Mouse (Mus musculus): ENCODE measurements around the gene Ssh2.
"Not testable (repeated sequence)": the region's sequence is repeated elsewhere in the genome, so short reads cannot be mapped to it uniquely, and the experiment has no call there.

Ssh2 gene

GRCm38 (mm10) chr11:77348142-77348741 is 132.2 kb downstream of the Ssh2 start:
- DNase-seq (ENCODE audit: low spot score in 2 of 2) = peak; percentile 90 to 95

DNA sequence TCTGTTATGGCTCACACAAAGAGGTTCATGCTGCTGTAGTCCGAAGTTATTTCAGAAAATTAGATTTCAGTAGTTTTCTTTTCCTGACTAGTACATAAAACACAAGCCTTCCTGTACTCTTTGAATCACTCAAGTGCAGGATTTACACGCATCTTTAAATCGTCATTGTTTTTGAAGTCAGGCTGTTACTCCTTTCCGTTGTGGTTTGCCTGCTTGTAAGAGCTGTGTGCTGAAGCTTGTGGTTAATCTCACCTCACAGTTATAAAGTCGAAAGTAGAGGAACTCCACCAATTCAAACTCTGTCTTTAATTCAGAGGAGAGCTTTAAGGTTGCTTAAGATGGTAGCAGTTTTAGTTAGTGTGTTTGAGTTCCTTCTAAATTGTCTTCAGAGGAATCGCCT is 132.9 kb downstream of the Ssh2 start:
- no peak for DNase-seq (ENCODE audit: low spot score in 2 of 2)

DNA sequence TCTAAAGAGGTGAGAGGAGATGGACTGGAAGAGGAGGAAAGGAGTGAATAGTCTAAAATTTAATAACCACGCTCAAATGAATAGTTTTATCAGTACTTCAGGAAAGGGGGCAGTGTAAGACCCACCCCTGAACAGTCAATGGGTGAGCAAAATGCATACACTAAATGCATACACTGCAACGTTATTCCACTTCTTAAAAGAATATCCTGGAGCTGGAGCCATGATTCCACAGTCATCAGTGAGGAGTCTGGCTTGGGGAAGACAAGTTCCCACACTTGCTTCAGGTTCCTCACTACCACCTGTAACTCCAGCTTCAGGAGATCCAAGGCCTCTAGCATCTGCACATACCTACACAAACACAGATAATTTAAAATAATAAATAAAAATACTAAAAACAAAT is 133.6 kb downstream of the Ssh2 start:
- DNase-seq (ENCODE audit: low spot score in 2 of 2) = no peak

GRCm38 (mm10) chr11:77355055-77355454 is 139.0 kb downstream of the Ssh2 start:
- no peak for DNase-seq (ENCODE audit: low spot score in 2 of 2)

- DNase-seq (ENCODE audit: low spot score in 2 of 2) = no peak
Observed at GRCm38 (mm10) chr11:77357839-77358238, 141.8 kb downstream of the Ssh2 start.

GRCm38 (mm10) chr11:77363476-77363875 is 147.4 kb downstream of the Ssh2 start:
- no peak for DNase-seq (ENCODE audit: low spot score in 2 of 2)

- no peak for DNase-seq (ENCODE audit: low spot score in 2 of 2)
Observed at GRCm38 (mm10) chr11:77364376-77364775, 148.3 kb downstream of the Ssh2 start.

GRCm38 (mm10) chr11:77365706-77366386 is 149.8 kb downstream of the Ssh2 start:
- DNase-seq (ENCODE audit: low spot score in 2 of 2) = no peak

DNA sequence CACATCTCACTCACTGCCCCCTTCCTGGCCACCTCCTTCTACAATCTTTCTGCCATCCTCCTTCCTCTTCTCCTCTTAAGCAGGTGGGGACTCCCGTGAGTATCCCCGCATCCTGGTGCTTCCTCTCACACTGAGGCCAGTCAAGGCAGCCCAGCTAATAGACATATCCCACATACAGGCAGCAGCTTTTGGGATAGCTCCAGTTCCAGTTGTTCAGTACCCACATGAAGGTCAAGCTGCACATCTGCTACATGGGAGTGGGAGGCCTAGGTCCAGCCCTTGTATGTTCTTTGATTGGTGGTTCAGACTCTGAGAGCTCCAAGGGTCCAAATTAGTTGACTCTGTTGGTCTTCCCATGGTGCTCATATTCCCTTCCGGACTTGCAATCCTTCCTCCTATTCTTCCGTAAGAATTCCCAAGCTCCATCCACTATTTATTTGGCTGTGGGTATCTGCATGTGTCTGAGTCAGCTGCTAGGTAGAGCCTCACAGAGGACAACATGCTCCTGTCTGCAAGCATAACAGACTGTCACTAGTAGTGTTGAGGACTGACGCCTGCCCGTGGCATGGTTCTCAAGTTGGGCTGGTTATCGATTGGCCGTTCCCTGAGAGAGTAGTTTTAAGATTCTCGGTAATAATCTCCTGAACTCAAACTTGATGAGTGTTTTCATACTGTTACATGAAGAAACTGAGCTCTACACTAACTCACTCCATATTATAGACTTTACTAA is 151.6 kb downstream of the Ssh2 start:
- no peak for DNase-seq (ENCODE audit: low spot score in 2 of 2)

GRCm38 (mm10) chr11:77369188-77369840 is 153.2 kb downstream of the Ssh2 start:
- no peak for DNase-seq (ENCODE audit: low spot score in 2 of 2)

GRCm38 (mm10) chr11:77369841-77370191 is 153.7 kb downstream of the Ssh2 start:
- DNase-seq (ENCODE audit: low spot score in 2 of 2) = no peak

GRCm38 (mm10) chr11:77371088-77371487 is 155.0 kb downstream of the Ssh2 start:
- DNase-seq (ENCODE audit: low spot score in 2 of 2) = no peak

DNA sequence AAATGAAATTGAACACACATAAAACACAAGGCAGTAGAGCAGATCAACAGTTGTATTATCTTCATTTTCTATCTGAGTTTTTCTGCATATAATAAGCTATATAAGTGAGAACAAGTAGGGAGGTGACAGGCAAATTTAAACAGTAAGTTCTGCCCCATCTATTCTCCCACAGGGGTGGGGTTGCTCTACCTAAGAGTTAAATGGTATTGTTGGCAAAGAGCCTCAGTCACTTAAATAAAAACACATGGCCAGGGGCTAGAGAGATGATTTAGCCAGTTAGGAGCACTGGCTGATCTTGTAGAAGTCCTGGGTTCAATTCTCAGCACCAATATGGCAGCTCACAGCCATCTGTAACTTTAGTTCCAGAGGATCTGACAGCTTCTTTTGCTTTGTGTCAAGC is 155.6 kb downstream of the Ssh2 start:
- DNase-seq (ENCODE audit: low spot score in 2 of 2) = no peak

- peak; percentile 54 to 73 for DNase-seq (ENCODE audit: low spot score in 2 of 2)
Observed at GRCm38 (mm10) chr11:77372196-77372904, 156.3 kb downstream of the Ssh2 start.

GRCm38 (mm10) chr11:77378622-77379021 is 162.5 kb downstream of the Ssh2 start:
- DNase-seq (ENCODE audit: low spot score in 2 of 2) = no peak

DNA sequence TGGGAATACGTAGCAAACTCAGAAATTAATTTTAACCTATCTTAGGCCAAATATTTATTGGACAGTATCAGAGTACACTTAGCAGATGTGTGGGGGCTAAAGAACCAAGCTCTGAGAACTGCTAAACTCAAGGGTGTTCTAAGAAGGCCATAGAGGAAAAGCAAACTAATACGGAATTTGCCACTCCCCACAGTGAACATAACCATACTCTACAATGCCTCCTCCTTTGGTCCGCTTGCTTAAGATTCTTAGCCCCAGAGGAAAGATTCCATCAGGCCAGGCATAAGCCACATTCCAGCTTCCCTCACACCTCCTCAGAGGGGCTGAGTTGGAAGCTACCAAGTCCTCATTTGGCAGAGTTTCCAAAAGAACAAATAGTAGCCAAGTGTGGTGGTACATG is 165.1 kb downstream of the Ssh2 start:
- no peak for DNase-seq (ENCODE audit: low spot score in 2 of 2)

GRCm38 (mm10) chr11:77384151-77384550 is 168.1 kb downstream of the Ssh2 start:
- no peak for DNase-seq (ENCODE audit: low spot score in 2 of 2)

DNA sequence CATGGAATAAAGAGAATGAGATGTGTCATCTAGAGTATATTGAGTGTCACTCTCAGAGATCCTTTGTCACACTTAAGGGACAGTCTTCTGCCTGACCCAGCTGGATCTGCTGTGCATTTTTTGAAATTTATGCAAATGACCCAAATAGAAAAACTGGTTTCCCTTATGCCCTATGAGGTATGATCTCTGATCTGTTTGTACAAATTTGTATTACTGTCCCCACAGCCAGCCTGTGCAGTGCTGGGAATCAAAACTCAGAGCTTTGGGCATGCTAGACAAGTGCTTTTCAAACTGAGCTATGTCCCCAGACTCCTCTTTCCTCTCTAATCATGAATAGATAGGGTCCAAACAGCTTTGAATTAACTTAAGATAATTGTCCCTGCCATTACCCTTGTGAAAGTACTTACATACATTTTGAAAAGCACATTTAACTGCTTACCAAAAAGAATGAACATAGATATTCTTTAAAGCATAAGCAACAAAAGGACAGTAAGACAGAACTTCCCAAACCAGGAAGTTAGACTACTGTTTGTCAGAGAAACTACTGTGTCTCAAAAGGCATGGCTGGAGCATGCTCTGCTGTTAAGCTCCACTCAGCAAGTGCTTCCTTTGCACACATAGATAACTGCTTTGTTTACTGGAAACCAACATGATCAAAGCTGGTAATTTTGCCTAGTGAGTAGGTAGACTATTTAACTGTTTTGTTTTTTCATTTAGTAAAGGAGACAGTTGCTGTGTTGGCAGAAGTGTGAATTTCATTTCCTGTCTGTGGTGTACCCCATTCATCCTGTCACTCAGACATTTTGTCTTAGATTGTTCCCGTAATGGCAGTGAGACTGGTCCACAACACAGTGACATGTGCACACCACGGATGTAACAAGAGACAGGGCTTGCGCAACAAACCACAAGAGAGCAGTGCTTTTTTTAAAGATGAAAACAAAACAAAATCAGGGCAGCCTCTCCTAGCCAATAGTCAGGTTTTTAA is 169.9 kb downstream of the Ssh2 start:
- DNase-seq (ENCODE audit: low spot score in 2 of 2) = peak in 1 of 2 experiments; percentile 37

DNA sequence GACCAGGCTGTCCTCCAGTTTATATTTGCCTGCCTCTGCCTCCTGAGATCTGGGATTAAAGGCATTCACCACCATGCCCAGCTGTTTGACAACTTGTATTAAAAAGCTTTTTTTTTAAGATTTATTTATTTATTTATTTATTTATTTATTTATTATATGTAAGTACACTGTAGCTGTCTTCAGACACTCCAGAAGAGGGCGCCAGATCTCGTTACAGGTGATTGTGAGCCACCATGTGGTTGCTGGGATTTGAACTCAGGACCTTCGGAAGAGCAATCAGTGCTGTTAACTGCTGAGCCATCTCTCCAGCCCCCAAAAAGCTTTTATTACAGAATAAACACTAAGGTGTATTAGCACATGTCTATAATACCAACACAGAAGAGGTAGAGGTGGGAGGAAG is 172.1 kb downstream of the Ssh2 start:
- DNase-seq (ENCODE audit: low spot score in 2 of 2) = not testable (repeated sequence)

DNA sequence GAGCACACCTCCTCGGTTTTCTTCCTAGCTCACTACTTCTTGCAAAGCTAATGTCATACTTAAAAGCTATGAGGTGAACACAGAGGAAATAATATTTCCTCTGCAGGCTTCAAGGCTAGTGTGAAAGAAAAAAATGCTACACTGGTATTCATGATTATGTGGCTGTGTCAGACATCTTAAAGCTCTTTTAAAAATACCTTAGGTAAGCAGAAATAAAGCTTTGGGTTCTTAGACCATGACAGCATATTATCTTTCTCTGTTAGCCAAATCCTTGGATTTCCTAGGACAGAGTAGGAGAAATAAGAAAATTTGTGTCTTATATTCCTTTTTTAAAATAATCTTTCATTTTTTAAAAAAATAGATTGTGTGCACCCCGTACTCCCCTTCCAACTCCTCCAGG is 179.5 kb downstream of the Ssh2 start:
- DNase-seq (ENCODE audit: low spot score in 2 of 2) = no peak

- no peak for DNase-seq (ENCODE audit: low spot score in 2 of 2)
Observed at GRCm38 (mm10) chr11:77402508-77402907, 186.4 kb downstream of the Ssh2 start.

All from spleen, postnatal 4 days (tissue).